8 mouse cellular contexts compared by ENCODE assay signal in genomic region chr16:35155391-35156305, GRCm38 (mm10). TPM values are rescaled to one million over a fixed set of nuclear protein-coding genes. Genes with fewer than 3 reads are reported as not detected.
DNase-seq lines count a peak whose midpoint lies in the region; ATAC-seq and TF ChIP-seq lines count a peak whose summit lies in the region.

No protein-coding gene starts in this region.

- H3K4me1 ChIP-seq in forebrain, embryonic 16.5 days (replicated peaks; ENCODE audit: control insufficient read depth, insufficient read depth, low read length): peaks cover 56% of the 10 kb centered on the region
- H3K4me1 ChIP-seq in hindbrain, embryonic 14.5 days (replicated peaks; ENCODE audit: control insufficient read depth, insufficient read depth, low read length): peaks cover 61% of the 10 kb centered on the region

- peaks cover 11% of the 10 kb centered on the region; the same call in 1 of the 2 replicates for H3K27me3 ChIP-seq in forebrain, embryonic 16.5 days (replicated peaks; ENCODE audit: control insufficient read depth, insufficient read depth, low read length)
- peaks cover 29% of the 10 kb centered on the region for H3K27me3 ChIP-seq in hindbrain, embryonic 14.5 days (ENCODE audit: control insufficient read depth, insufficient read depth, low read length)

- no peaks in the 10 kb centered on the region for H3K9me3 ChIP-seq in forebrain, embryonic 16.5 days (ENCODE audit: control insufficient read depth, low read length)
- H3K9me3 ChIP-seq in hindbrain, embryonic 14.5 days (ENCODE audit: control insufficient read depth, low read length): no peaks in the 10 kb centered on the region

- H3K36me3 ChIP-seq in forebrain, embryonic 16.5 days (ENCODE audit: control insufficient read depth, insufficient read depth): no peaks in the 10 kb centered on the region
- H3K36me3 ChIP-seq in hindbrain, embryonic 14.5 days (replicated peaks; ENCODE audit: control insufficient read depth, insufficient read depth): no peaks in the 10 kb centered on the region

- DNase-seq in Muller cell, postnatal 12 days (ENCODE audit: inconsistent ontology term): peak; percentile 46
- peak; percentile 63 for DNase-seq in cerebellum, adult 11-12 months
- DNase-seq in hindbrain, embryonic 14.5 days (ENCODE audit: low spot score): peak; percentile 47
- peak; percentile 46 to 68 for DNase-seq in left cerebral cortex, adult 2 months (ENCODE audit: extremely low spot score in 1 of 2, low spot score in 2 of 2)
- peak; percentile 18 for DNase-seq in lung, postnatal 25 days (ENCODE audit: low spot score)
- DNase-seq in right cerebral cortex, adult 2 months (ENCODE audit: low spot score in 2 of 2): peak; percentile 45 to 51

- H3K9ac ChIP-seq in forebrain, embryonic 16.5 days (replicated peaks; ENCODE audit: low read depth, low read length): peak overlapping the region; percentile 92
- peak overlapping the region; percentile 92 for H3K9ac ChIP-seq in hindbrain, embryonic 14.5 days

- ATAC-seq in forebrain, embryonic 16.5 days: peak; percentile 8; the same call in 1 of the 2 replicates
- peak; percentile 38 for ATAC-seq in hindbrain, embryonic 14.5 days (ENCODE audit: low FRiP score)
- no peak for ATAC-seq in erythroblast, adult 5-6 weeks (replicated peaks; ENCODE audit: low FRiP score, poor library complexity, severe bottlenecking)

- intact Hi-C loops in left cerebral cortex, adult 2 months (cut with DNase I): loop anchor here (1.0 to 2.0 kb wide), 2 partner anchors 45 to 115 kb away; no protein-coding TSS in a partner anchor

- peak overlapping the region; percentile 85 for H3K27ac ChIP-seq in forebrain, embryonic 16.5 days (ENCODE audit: low read length)
- peak overlapping the region; percentile 91 for H3K27ac ChIP-seq in hindbrain, embryonic 14.5 days
- peak overlapping the region; percentile 87 for H3K27ac ChIP-seq in left cerebral cortex, adult 2 months

- TF ChIP-seq CTCF in left cerebral cortex, adult 2 months (IDR thresholded peaks at IDR 0.05): peak; percentile 30

- peak overlapping the region; percentile 82 for H3K4me2 ChIP-seq in forebrain, embryonic 16.5 days (ENCODE audit: low read length)
- peak overlapping the region; percentile 68 for H3K4me2 ChIP-seq in hindbrain, embryonic 14.5 days (replicated peaks)

- WGBS in forebrain, embryonic 16.5 days: 1% methylated on average over 68 of the region's 87 CpGs
- 1% methylated on average over 83 of the region's 87 CpGs for WGBS in hindbrain, embryonic 14.5 days

- peak overlapping the region; percentile 72 for H3K4me3 ChIP-seq in forebrain, embryonic 16.5 days (replicated peaks; ENCODE audit: low read length)
- peak overlapping the region; percentile 80 for H3K4me3 ChIP-seq in hindbrain, embryonic 14.5 days (replicated peaks; ENCODE audit: low read length)
- peak overlapping the region; percentile 70 for H3K4me3 ChIP-seq in left cerebral cortex, adult 2 months

RNA-seq across cellular contexts. Expression of gene Adcy5, which starts 1.0 kb away (rescaled TPM):
- 5.8 and 6.8 TPM in 2 replicates for polyA plus RNA-seq in forebrain, embryonic 16.5 days (2015; fragmentation: Nextera tagmentation; extraction: Ambion mirVana)
- 7.9 and 9.0 TPM in 2 replicates for polyA plus RNA-seq in hindbrain, embryonic 14.5 days (2014; fragmentation: Nextera tagmentation; extraction: Ambion mirVana)
- 100 to 1,000 TPM in 1 of 2 experiments, 10 to 100 TPM in 1; 96.8 to 129 TPM for total RNA-seq in left cerebral cortex, adult 2 months (2021)
- not detected in 2 replicates for total RNA-seq in erythroblast, adult 5-6 weeks (2015; ENCODE audit: low replicate concordance)
- total RNA-seq in erythroblast, adult 5-6 weeks (2017; ENCODE audit: low replicate concordance): under 0.01 TPM in 1 of 2 replicates, not detected in the other

Comparison
In these comparisons a context has a peak if more than half of its experiments do, and no peak if none do; other contexts are left out.
1. RNA of gene Adcy5, which starts 1.0 kb away (total RNA-seq): 96.8 to 129 TPM in left cerebral cortex, adult 2 months; under 0.01 TPM in erythroblast, adult 5-6 weeks; every median in the first group is over 10 times any median in the second.
2. Peak in every context shown above with its lines, with median percentiles within 50 percentile points of each other: DNase-seq, H3K27ac ChIP-seq and H3K4me3 ChIP-seq.